Mouse (Mus musculus) liver, adult 10 weeks (tissue): ENCODE results near the gene Olfr461. TPM values are rescaled to one million over a fixed set of nuclear protein-coding genes. Genes with fewer than 3 reads are reported as not detected.

Experiments used
- polyA plus RNA-seq: library from polyadenylated mRNA; stranded (reverse); fragments of 350-450 nt; fragmentation: Illumina TruSeq; extraction: RNeasy Lipid Tissue Mini Kit (QIAGEN cat#74804); gene quantifications from one replicate; pipeline ENCODE4 v1.2.3, GENCODE M21; 2014; ENCODE audit warnings: low read depth, low replicate concordance

Gene Olfr461
- not detected for polyA plus RNA-seq

GRCm38 (mm10) chr6:40554950-40555349 lies at the start of gene Olfr461:
TSS of gene Olfr461 (minus strand) at chr6:40555050.

GRCm38 (mm10) chr6:40585645-40586044 lies 30.8 kb upstream of the Olfr461 start, which contains the start of gene Clec5a:
TSS of gene Clec5a (minus strand) at chr6:40585821.

DNA sequence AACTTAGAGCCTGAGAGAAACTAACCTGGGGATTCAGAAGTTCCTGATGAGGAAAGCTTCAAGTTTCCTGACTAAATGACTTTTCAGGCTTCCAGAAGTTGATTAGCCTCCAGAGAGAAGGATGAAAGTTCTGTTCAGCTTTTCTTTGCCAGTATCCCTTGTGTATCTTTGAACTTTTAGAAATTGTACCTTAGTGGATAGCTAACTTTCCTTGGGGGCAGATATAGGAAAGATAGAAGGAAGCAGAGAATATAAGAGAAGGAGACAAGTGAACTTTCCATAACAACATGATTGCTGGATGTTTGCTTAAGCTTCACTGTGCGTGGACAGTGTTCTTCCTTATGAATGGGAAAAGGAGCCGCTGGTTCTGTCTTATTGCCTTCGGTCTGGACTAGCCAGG lies 14.3 kb upstream of the Olfr461 start, which contains the start of gene Olfr460:
Gene Olfr460, plus strand, starts transcription at position 301 of the 400 bp plus-strand sequence.

GRCm38 (mm10) chr6:40519408-40519807 lies 35.4 kb downstream of the Olfr461 start, which contains the start of gene Prss37:
TSS of gene Prss37 (minus strand) at chr6:40519508.

DNA sequence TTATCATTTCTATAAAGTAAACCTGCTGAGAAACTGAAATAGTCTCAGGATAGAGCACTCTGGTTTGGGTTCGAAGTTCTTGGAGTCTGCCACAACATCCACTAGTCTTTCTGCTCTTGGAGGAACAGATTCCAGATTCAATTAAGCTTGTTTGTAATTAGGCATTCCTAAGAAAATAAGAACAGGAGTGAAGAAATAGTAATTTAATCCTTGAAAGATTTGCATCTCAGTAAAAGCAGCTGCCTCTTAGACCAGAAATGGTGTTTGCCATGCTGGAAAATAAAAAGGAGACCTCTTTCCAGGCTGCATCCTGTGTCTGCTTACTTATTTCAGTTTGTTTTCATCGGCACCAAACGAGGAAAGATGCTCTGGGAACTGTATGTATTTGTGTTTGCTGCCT lies 61.6 kb downstream of the Olfr461 start, which contains the start of gene Tas2r108:
Gene Tas2r108, plus strand, starts transcription at position 301 of the 400 bp plus-strand sequence.

Other genes with a start within 250 kb of the Olfr461 start
- 5.5 TPM for gene Agk, start 229.9 kb downstream of the Olfr461 start, polyA plus RNA-seq
- 6.8 TPM for gene E330009J07Rik, start 118.9 kb downstream of the Olfr461 start, polyA plus RNA-seq
- not detected for gene Wee2, start 116.0 kb downstream of the Olfr461 start, polyA plus RNA-seq
- 86.3 TPM for gene Ssbp1, start 83.7 kb downstream of the Olfr461 start, polyA plus RNA-seq
- not detected for gene Tas2r137, start 63.8 kb downstream of the Olfr461 start, polyA plus RNA-seq
- gene Tas2r108, start 61.5 kb downstream of the Olfr461 start, polyA plus RNA-seq = not detected
- not detected for gene Prss37, start 35.5 kb downstream of the Olfr461 start, polyA plus RNA-seq
- gene Olfr460, start 14.4 kb upstream of the Olfr461 start, polyA plus RNA-seq = not detected
- gene Clec5a, start 30.8 kb upstream of the Olfr461 start, polyA plus RNA-seq = 0.61 TPM
- gene Tas2r138, start 58.3 kb upstream of the Olfr461 start, polyA plus RNA-seq = not detected
- gene Mgam, start 73.8 kb upstream of the Olfr461 start, polyA plus RNA-seq = 128 TPM